Mouse (Mus musculus) limb, embryonic 15.5 days (tissue): ENCODE data around the gene Creb3l2. TPM values are rescaled to one million over a fixed set of nuclear protein-coding genes. Genes with fewer than 3 reads are reported as not detected.
A peak's percentile ranks its signal among the peaks of the same experiment; 100 is the strongest.

Experiments
- ATAC-seq: fragments of 200-750 bp; cut with Nextera tagmentation; 2 replicates; pipeline ENCODE4 v1.8.0; 2017; ENCODE audit warnings: low read depth, moderate TSS enrichment; ENCODE audit not compliant: insufficient number of reproducible peaks, low FRiP score, low TSS enrichment
- H3K27ac ChIP-seq: fragments of 300-500 bp; sonication (generic); 2 replicates; pipeline ENCODE4 v1.5.1; 2015; ENCODE audit warnings: moderate library complexity, mild to moderate bottlenecking, inconsistent platforms
- H3K27me3 ChIP-seq: fragments of 300-500 bp; sonication (generic); 2 replicates; pipeline ENCODE4 v1.6.1; 2015; ENCODE audit warnings: inconsistent platforms
- H3K36me3 ChIP-seq: fragments of 300-500 bp; sonication (generic); 2 replicates; pipeline ENCODE4 v1.6.1; 2015; ENCODE audit warnings: inconsistent platforms
- H3K4me1 ChIP-seq: fragments of 300-500 bp; sonication (generic); 2 replicates; pipeline ENCODE4 v1.6.1; 2015; ENCODE audit warnings: inconsistent platforms
- H3K4me2 ChIP-seq: fragments of 300-500 bp; sonication (generic); 2 replicates; pipeline ENCODE4 v1.6.1; 2015; ENCODE audit warnings: mild to moderate bottlenecking, inconsistent platforms
- H3K4me3 ChIP-seq: fragments of 300-500 bp; sonication (generic); 2 replicates; pipeline ENCODE4 v1.5.1; 2015; ENCODE audit warnings: mild to moderate bottlenecking, inconsistent platforms
- H3K9ac ChIP-seq: fragments of 300-500 bp; sonication (generic); 2 replicates; pipeline ENCODE4 v1.6.1; 2015; ENCODE audit warnings: inconsistent platforms
- H3K9me3 ChIP-seq: fragments of 300-500 bp; sonication (generic); 2 replicates; pipeline ENCODE4 v1.6.1; 2016; ENCODE audit warnings: inconsistent platforms
- WGBS: fragments of 180-500 bp; shearing (Covaris S2); methylation state at CpG from one replicate; pipeline ENCODE4 v1.1.7; 2015; 5-methylcytosine and 5-hydroxymethylcytosine counted together
- polyA plus RNA-seq: library from polyadenylated mRNA; unstranded; fragments of >200 nt; fragmentation: Nextera tagmentation; extraction: Ambion mirVana; gene quantifications from 2 replicates; pipeline ENCODE4 v1.2.1, GENCODE M21; 2015

Creb3l2 gene
- polyA plus RNA-seq, 1 experiment from 2014 or later = 35.0 TPM

DNA sequence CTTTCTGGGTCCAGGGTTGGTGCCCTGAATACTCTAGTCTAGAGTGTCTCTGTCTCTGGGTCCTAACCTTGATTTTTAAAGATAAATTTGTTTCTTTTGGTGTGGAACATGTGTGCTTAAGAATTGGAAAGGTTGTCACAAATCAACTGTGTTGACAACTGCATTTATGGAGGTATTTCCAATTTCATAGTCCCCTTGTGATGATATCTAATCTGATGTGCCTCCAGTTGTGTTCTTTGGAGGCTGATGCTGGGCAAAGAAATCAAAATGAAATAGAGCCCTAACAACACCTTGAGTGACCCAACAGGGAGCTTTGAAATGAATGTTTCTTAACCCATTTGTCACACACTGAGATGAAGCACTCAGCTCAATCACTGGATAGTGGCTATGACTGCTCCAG is 126.5 kb downstream of the Creb3l2 start:
- no peaks in the 10 kb centered on the region for H3K9me3 ChIP-seq
- H3K4me1 ChIP-seq = no peaks in the 10 kb centered on the region
- no peaks in the 10 kb centered on the region for H3K36me3 ChIP-seq
- H3K4me2 ChIP-seq = no peak overlapping the region
- no peak overlapping the region for H3K27ac ChIP-seq
- ATAC-seq = no peak
- no peak overlapping the region for H3K4me3 ChIP-seq
- H3K27me3 ChIP-seq = no peaks in the 10 kb centered on the region
- no peak overlapping the region for H3K9ac ChIP-seq

DNA sequence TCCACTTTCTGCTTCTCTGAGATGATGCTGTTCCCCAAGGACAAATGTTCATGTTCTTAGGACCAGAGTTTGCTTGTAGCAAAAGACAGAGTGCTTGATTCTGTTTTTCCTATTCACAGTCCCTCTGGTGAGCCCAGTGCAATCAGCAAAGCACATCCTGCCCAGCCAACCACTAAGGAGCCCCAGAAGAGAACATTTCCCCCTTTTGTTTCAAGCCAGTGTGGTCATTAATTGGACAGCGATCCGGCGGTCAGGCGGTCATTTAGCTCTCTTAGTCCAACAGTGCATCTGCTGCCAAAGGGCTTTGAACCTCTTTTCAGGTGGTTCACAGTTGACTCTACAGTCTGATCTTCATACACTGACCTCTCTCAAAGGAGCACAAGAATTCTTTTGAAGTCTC is 131.3 kb downstream of the Creb3l2 start:
- no peaks in the 10 kb centered on the region for H3K27me3 ChIP-seq
- no peaks in the 10 kb centered on the region for H3K4me1 ChIP-seq
- no peak overlapping the region for H3K4me2 ChIP-seq
- no peak overlapping the region for H3K4me3 ChIP-seq
- H3K27ac ChIP-seq = no peak overlapping the region
- 91% methylated on average over 4 of the region's 4 CpGs for WGBS
- no peak overlapping the region for H3K9ac ChIP-seq
- no peaks in the 10 kb centered on the region for H3K9me3 ChIP-seq
- ATAC-seq = no peak
- H3K36me3 ChIP-seq = no peaks in the 10 kb centered on the region

DNA sequence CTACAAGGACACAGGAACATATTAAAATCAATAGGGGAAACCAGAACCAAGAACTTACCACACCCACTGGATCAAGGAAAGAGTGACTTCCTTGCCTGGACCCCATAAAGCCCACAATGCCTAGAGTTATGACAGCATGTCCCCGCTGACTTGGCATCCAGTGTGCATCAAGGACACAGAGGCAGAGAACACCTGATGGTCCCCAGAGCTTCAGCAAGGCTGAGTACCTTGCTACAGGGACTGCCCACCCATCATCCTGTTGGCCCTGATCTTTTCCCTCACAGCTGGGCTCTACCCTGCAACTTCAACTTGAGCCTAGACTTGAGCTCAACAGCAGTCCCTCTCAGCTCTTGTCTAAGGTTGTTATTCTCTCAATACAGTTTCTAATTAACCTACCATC is 135.3 kb downstream of the Creb3l2 start:
- H3K9me3 ChIP-seq = no peaks in the 10 kb centered on the region
- no peak overlapping the region for H3K9ac ChIP-seq
- no peaks in the 10 kb centered on the region for H3K4me1 ChIP-seq
- no peak overlapping the region for H3K27ac ChIP-seq
- H3K36me3 ChIP-seq = no peaks in the 10 kb centered on the region
- no peak for ATAC-seq
- no peak overlapping the region for H3K4me2 ChIP-seq
- WGBS = 79% methylated on average over 1 of the region's 1 CpGs
- H3K27me3 ChIP-seq = peaks cover 6% of the 10 kb centered on the region
- H3K4me3 ChIP-seq = no peak overlapping the region

DNA sequence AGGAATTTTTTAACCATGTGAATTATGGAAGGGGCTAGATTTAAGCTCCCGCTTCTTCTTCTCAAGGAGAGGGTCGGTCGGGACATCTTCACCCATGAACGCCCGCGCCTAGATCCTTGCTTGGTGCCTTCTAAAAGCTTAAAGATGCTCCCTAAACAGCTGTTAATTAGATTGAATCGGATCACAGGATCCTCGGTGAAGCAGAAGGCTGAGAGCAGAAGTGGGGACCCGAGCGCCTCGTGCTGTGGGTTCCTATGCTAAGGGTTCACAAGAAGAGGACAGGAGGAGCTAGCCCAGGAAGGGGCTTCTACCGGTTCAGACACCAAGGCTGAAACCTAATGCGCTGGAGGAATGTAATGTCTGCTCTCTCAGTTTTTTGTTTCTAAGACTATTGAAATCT is 141.5 kb downstream of the Creb3l2 start:
- no peaks in the 10 kb centered on the region for H3K9me3 ChIP-seq

DNA sequence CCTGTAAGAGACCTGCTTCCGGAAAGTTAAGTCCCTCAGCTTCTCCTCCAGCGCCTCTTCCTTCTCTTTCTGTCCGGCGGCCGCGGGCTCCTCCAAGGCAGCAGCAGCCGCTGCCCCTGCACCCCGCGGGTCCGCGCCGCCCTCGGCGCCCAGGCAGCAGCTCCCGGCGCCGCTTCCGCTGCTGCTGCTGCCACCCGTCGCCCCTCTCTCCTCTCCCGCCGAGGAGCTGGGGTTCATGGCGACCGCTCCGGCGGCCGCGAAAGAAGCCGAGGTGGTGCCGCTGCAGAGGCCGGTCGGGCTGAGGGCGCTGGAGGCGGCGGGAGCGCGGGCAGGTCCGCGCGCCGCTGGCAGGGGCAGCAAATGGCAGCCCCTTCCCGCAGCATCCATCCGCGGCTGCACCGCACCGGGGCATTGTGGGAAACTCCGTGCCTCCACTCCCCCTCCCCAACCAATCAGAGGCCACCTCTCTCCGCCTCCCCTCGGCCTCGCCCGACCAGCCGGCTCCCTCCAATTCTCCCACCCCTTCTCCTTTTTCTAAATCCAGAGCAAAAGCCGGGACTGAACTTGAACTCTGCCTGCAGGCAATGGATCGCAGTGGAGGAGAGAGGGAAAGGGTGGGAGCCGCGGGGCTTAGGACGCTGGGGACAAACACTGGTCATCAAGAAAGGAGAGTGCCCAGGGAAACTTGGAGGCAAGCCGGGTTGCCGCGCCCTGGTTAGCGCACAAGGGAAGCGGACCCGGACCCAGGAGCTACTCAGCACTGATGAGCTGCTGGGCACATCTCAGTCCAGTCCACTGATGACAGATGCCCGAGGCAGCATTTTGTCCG is 142.2 kb downstream of the Creb3l2 start, which contains the start of gene Dgki:
Gene Dgki (minus strand): TSS at position 623 of the 829 bp plus-strand sequence.
- H3K4me1 ChIP-seq = peaks cover 15% of the 10 kb centered on the region
- H3K4me2 ChIP-seq = peak within 1 kb of the TSS; percentile 98
- no peak within 1 kb of the TSS for H3K27ac ChIP-seq
- H3K36me3 ChIP-seq = no peaks in the 10 kb centered on the region
- H3K9ac ChIP-seq = peak within 1 kb of the TSS; percentile 37; the same call in 1 of the 2 replicates
- 0 out of 2 replicates have a peak, but pooled peaks have one; percentile 44 for ATAC-seq
- H3K4me3 ChIP-seq = peak within 1 kb of the TSS; percentile 56
- H3K27me3 ChIP-seq = peaks cover 49% of the 10 kb centered on the region
- under 1% methylated on average over 57 of the region's 65 CpGs for WGBS
- H3K9me3 ChIP-seq = no peaks in the 10 kb centered on the region

More for the DNA sequence above, 141.5 kb downstream of the Creb3l2 start:
- H3K9ac ChIP-seq = no peak overlapping the region
- H3K4me3 ChIP-seq = no peak overlapping the region
- H3K27ac ChIP-seq = no peak overlapping the region
- no peaks in the 10 kb centered on the region for H3K36me3 ChIP-seq
- peak overlapping the region; percentile 98; the same call in 1 of the 2 replicates for H3K4me2 ChIP-seq
- peaks cover 15% of the 10 kb centered on the region for H3K4me1 ChIP-seq
- peaks cover 49% of the 10 kb centered on the region for H3K27me3 ChIP-seq
- 19% methylated on average over 13 of the region's 13 CpGs for WGBS
- no peak for ATAC-seq

DNA sequence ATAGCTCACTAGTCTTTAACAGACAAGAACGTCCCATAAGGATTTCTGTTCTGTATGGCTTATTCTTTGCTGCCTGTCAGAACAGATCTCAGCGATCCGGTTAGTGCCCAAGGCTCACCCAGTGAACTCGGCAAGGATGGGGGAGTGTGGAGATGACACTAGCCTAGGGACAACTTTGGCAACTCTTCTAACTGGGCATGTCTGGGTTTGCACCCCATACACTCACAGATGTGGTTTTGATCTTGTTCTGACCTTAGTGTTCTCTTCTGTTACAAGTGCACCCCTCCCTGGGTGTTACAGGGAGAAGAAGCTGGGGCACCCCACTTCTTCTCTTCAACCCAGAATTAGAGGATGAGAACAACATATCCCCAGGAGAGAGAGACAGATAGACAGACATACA is 143.0 kb downstream of the Creb3l2 start:
- Histone ChIP-seq H3K9me3 (no peaks in the 10 kb centered on the region), H3K4me2 (peak overlapping the region; percentile 98), H3K4me1 (peaks cover 15% of the 10 kb centered on the region), H3K4me3 (peak overlapping the region; percentile 56), H3K9ac (peak overlapping the region; percentile 37; the same call in 1 of the 2 replicates), H3K27me3 (peaks cover 49% of the 10 kb centered on the region), H3K27ac (no peak overlapping the region), H3K36me3 (no peaks in the 10 kb centered on the region)
- 25% methylated on average over 4 of the region's 4 CpGs for WGBS
- ATAC-seq = no peak

DNA sequence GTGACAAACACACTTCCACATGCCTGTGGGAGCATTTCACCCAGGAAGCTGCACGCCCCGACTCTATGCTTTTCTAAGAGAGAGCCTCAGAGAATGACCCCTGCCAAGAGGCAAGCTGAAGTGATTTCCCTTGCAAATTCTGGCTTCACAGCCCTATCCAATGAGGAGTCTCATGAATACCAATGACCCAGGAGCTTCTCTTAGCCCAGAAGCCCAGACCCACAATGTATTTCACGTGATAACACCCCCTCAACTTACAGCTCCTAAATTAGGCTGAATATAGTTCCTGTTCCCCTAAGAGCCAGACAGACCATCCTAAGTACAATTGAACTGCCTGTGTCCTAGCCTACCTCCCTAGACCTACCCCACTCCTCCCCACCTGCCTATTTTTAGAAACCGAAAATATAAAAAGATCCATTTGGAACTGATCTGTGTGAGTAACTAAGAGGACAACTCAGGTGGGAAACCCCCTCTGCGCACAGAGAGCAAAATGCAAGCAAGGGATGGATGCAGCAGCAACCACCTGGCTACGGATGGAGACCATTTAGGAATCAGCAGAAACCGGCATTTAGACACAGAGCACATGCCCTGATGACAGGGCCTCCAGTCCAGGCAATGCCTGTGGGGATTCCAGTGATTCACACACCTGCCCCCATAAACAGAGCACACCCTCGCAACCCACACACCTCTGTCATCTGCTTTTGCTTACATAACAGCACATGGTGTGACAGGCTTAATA is 144.0 kb downstream of the Creb3l2 start:
- Histone ChIP-seq H3K27me3 (peaks cover 49% of the 10 kb centered on the region), H3K4me2 (no peak overlapping the region), H3K27ac (no peak overlapping the region), H3K4me3 (no peak overlapping the region), H3K9me3 (no peaks in the 10 kb centered on the region), H3K9ac (no peak overlapping the region), H3K4me1 (peaks cover 15% of the 10 kb centered on the region), H3K36me3 (no peaks in the 10 kb centered on the region)
- 37% methylated on average over 8 of the region's 8 CpGs for WGBS
- ATAC-seq = no peak

DNA sequence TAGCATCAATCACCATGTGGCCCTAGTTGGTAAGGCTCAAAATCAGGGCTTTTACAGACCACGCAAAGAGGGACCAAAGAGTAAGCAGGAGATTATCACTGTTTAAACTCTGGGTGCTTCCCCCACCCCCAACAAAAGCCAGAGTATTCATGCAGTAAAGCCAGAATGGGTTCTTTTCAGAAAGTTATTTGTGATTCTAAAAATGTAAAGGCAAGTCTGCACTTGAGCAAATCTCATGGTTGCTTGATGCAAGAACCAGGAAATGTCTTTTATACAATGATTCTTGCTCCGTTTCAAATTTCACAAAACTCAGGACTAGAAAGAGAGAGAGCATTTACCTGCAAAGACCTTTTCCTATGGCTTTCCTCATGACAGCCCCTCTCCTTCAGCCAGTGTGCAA is 149.9 kb downstream of the Creb3l2 start:
- Histone ChIP-seq H3K27ac (no peak overlapping the region), H3K36me3 (no peaks in the 10 kb centered on the region), H3K4me3 (no peak overlapping the region), H3K4me2 (no peak overlapping the region), H3K9me3 (no peaks in the 10 kb centered on the region), H3K4me1 (0 out of 2 replicates have a peak, but pooled peaks cover 2% of the 10 kb centered on the region), H3K9ac (no peak overlapping the region), H3K27me3 (peaks cover 2% of the 10 kb centered on the region; the same call in 1 of the 2 replicates)
- ATAC-seq = no peak
- 61% methylated on average over 2 of the region's 2 CpGs for WGBS

DNA sequence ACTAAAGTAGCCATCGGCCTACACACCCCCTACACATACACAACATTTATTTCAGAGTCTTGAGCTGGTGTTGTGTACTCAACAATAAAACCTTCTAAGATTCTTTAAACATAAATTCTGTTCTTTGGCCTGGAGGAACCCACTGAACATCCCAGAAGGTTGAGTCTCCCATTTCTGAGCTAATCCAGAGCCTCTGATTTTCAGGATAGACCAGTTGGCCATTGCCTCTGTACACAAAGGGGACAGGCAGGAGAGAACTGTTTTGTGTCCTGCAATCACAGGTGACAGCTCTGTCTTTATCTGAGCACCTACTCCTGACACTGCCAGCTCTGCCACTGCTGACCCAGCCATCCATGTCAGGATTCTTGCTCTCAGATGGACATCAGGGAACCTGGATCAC is 150.8 kb downstream of the Creb3l2 start:
- Histone ChIP-seq H3K4me2 (no peak overlapping the region), H3K9ac (no peak overlapping the region), H3K4me3 (no peak overlapping the region), H3K9me3 (no peaks in the 10 kb centered on the region), H3K36me3 (no peaks in the 10 kb centered on the region), H3K4me1 (0 out of 2 replicates have a peak, but pooled peaks cover 2% of the 10 kb centered on the region), H3K27me3 (no peaks in the 10 kb centered on the region), H3K27ac (no peak overlapping the region)
- WGBS = 92% methylated on average over 1 of the region's 1 CpGs
- no peak for ATAC-seq

DNA sequence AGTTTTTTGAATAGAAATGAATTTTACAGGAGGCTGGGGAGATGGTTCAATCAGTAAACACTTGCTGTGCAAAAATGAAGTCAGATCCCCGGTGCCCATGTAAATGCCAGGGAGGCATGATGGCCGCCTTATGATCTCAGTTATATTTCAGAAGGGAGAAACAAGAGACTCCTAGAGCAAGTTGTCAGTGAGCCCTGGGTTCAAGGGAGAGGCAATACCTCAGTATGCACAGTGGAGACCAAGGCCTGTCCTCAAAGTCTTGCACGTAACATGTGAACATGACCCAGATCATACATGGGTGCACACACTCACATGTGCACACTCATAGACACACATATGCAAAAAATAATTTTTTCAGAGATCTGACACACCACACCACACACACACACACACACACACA is 151.3 kb downstream of the Creb3l2 start:
- no peaks in the 10 kb centered on the region for H3K9me3 ChIP-seq
- H3K4me2 ChIP-seq = no peak overlapping the region
- no peak overlapping the region for H3K9ac ChIP-seq
- no peak for ATAC-seq
- no peak overlapping the region for H3K4me3 ChIP-seq
- 0 out of 2 replicates have a peak, but pooled peaks cover 2% of the 10 kb centered on the region for H3K4me1 ChIP-seq
- no peak overlapping the region for H3K27ac ChIP-seq
- 96% methylated on average over 3 of the region's 3 CpGs for WGBS
- no peaks in the 10 kb centered on the region for H3K27me3 ChIP-seq
- no peaks in the 10 kb centered on the region for H3K36me3 ChIP-seq

DNA sequence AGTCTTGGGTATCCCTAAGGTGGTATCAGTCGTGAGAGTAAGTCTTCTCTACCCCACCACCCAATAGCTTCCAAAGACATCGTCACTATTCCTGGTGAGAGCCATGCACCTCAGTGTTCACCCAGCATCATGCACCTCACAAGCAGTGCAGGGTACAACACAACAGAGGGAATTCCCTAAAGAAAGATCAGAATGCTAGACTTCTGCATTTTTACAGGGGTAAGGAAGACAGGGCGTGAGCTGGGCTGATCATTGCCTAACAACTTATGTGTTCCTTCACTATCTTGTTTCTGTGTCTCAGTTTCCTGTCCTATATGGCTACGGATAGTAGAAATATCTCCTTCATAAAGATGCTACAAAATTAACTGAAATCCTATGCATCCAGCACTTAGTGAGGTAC is 155.8 kb downstream of the Creb3l2 start:
- 89% methylated on average over 4 of the region's 4 CpGs for WGBS
- Histone ChIP-seq H3K36me3 (no peaks in the 10 kb centered on the region), H3K4me3 (no peak overlapping the region), H3K27ac (no peak overlapping the region), H3K27me3 (no peaks in the 10 kb centered on the region), H3K4me1 (no peaks in the 10 kb centered on the region), H3K9me3 (no peaks in the 10 kb centered on the region), H3K9ac (no peak overlapping the region), H3K4me2 (no peak overlapping the region)
- ATAC-seq = no peak

DNA sequence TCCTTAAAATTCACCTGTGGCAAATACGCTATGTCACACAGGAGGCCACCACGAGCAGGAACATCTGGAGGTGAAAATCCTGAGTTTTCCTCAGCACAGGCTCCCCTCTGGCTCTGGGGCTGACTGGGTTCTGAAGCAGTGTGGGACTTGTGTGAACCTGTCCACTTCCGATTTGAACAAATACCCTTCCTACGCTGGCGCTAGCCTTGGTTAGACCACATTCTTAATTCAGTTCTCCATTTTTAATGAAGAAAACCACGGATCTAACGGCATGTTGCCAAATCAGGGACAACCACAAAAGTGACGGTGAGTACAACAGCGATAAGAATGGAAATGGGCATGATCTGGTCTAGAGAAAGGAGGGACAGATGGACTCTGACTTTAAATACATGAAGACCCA is 157.1 kb downstream of the Creb3l2 start:
- Histone ChIP-seq H3K9me3 (no peaks in the 10 kb centered on the region), H3K9ac (no peak overlapping the region), H3K4me1 (no peaks in the 10 kb centered on the region), H3K27ac (no peak overlapping the region), H3K27me3 (no peaks in the 10 kb centered on the region), H3K36me3 (no peaks in the 10 kb centered on the region), H3K4me3 (no peak overlapping the region), H3K4me2 (no peak overlapping the region)
- no peak for ATAC-seq
- 91% methylated on average over 9 of the region's 9 CpGs for whole genome bisulfite sequencing
